Mouse (Mus musculus): Measurements from ENCODE around the gene Vmn1r143. TPM values are rescaled to one million over a fixed set of nuclear protein-coding genes. Genes with fewer than 3 reads are reported as not detected.
"Not testable (repeated sequence)": the region's sequence is repeated elsewhere in the genome, so short reads cannot be mapped to it uniquely, and the experiment has no call there.

Gene Vmn1r143
- total RNA-seq (2017), result not detected in 2 replicates

GRCm38 (mm10) chr7:22189077-22189476 is at the start of gene Vmn1r143:
Vmn1r143 (plus strand) TSS chr7:22189377.
- not testable (repeated sequence) for ATAC-seq (replicated peaks; ENCODE audit: low read depth, poor library complexity, severe bottlenecking)

- not testable (repeated sequence) for ATAC-seq (replicated peaks; ENCODE audit: low read depth, poor library complexity, severe bottlenecking)
These were observed 25.2 kb upstream of the Vmn1r143 start, which contains the start of gene Vmn1r142 for GRCm38 (mm10) chr7:22163935-22164334. Vmn1r142 (minus strand) TSS chr7:22164035.

DNA sequence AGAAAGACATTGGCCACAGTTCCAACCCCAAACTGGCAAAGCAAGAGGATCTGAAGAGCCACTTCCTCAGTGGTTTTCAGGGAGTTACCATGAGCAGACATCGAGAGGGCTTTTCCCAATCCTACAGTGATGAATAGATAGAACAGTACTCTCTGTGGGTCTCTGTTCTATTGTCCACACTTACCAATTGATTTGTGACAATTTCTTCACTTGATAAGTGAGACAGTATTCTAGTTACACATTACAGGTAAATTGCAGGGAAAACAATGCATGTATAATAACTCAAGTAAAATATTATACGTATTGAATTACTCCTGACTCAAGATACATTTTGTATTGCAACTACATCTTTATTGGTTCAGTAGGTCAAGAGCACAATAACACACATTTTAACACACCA is 12.0 kb downstream of the Vmn1r143 start, which contains the start of gene Gm8653:
Gm8653 (minus strand) TSS at position 101 of the 400 bp plus-strand sequence.
- not testable (repeated sequence) for ATAC-seq (replicated peaks; ENCODE audit: low read depth, poor library complexity, severe bottlenecking)

DNA sequence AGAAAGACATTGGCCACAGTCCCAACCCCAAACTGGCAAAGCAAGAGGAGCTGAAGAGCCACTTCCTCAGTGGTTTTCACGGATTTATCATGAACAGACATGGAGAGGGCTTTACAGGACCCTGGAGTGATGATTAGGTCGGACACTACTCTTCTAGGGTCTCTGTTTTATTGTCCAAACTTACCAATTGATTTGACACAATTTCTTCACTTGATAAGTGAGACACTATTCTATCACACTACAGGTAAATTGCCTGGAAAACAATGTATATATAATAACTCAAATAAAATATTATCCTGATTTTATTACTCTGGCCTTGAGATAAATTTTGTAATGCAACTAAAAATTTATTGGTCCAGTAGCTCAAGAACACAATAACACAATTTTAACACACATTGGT is 40.2 kb downstream of the Vmn1r143 start, which contains the start of gene Gm8453:
Gm8453 (minus strand) TSS at position 101 of the 400 bp plus-strand sequence.
- not testable (repeated sequence) for ATAC-seq (replicated peaks; ENCODE audit: low read depth, poor library complexity, severe bottlenecking)

Other genes with a start within 250 kb of the Vmn1r143 start
- not detected in 2 replicates for gene Vmn1r137, start 194.8 kb upstream of the Vmn1r143 start, total RNA-seq (2017)
- gene Vmn1r138, start 160.5 kb upstream of the Vmn1r143 start, total RNA-seq (2017), result not detected in 2 replicates
- not detected in 2 replicates for gene Gm6176, start 133.1 kb upstream of the Vmn1r143 start, total RNA-seq (2017)
- not detected in 2 replicates for gene Vmn1r139, start 120.3 kb upstream of the Vmn1r143 start, total RNA-seq (2017)
- gene Gm16451, start 71.1 kb upstream of the Vmn1r143 start, total RNA-seq (2017), result not detected in 2 replicates
- not detected in 2 replicates for gene Gm10666, start 54.6 kb upstream of the Vmn1r143 start, total RNA-seq (2017)
- not detected in 2 replicates for gene Vmn1r142, start 25.3 kb upstream of the Vmn1r143 start, total RNA-seq (2017)
- not detected in 2 replicates for gene Gm8653, start 11.9 kb downstream of the Vmn1r143 start, total RNA-seq (2017)
- not detected in 2 replicates for gene Gm8453, start 40.1 kb downstream of the Vmn1r143 start, total RNA-seq (2017)
- gene Gm4187, start 140.3 kb downstream of the Vmn1r143 start, total RNA-seq (2017), result not detected in 2 replicates
- gene Gm8660, start 181.7 kb downstream of the Vmn1r143 start, total RNA-seq (2017), result not detected in 2 replicates
- gene Vmn1r148, start 224.2 kb downstream of the Vmn1r143 start, total RNA-seq (2017), result not detected in 2 replicates
- not detected in 2 replicates for gene Vmn1r149, start 248.9 kb downstream of the Vmn1r143 start, total RNA-seq (2017)

Data from common myeloid progenitor, adult 5-6 weeks (primary cell).